ENCODE assay signal across 28 mouse cellular contexts in genomic region chr19:3893545-3894116, GRCm38 (mm10). TPM values are rescaled to one million over a fixed set of nuclear protein-coding genes. Genes with fewer than 3 reads are reported as not detected.
DNase-seq lines count a peak whose midpoint lies in the region; ATAC-seq and TF ChIP-seq lines count a peak whose summit lies in the region.
"Had no signal": no experiment of that assay in that cellular context is flagged by ENCODE, and none has a peak within 500 bp of the region (broad histone marks: within the 10 kb centered on the region; RNA-seq: fewer than 3 reads in every experiment).

No protein-coding gene starts in this region.

- no peaks in the 10 kb centered on the region for H3K27me3 ChIP-seq in heart, embryonic 15.5 days
- H3K27me3 ChIP-seq in liver, postnatal 0 days (ENCODE audit: insufficient read depth, low read length), result no peaks in the 10 kb centered on the region
- H3K27me3 ChIP-seq in limb, embryonic 10.5 days (ENCODE audit: low read depth, poor library complexity, severe bottlenecking), result no peaks in the 10 kb centered on the region
- H3K27me3 ChIP-seq: CH12.LX; embryonic facial prominence, embryonic 15.5 days; forebrain, embryonic 12.5 days; limb, embryonic 13.5 days; midbrain, embryonic 13.5 days had no signal

- H3K36me3 ChIP-seq in heart, embryonic 15.5 days, result peaks cover 59% of the 10 kb centered on the region
- peaks cover 91% of the 10 kb centered on the region for H3K36me3 ChIP-seq in liver, postnatal 0 days (replicated peaks; ENCODE audit: insufficient read depth, low read length)
- peaks cover 99% of the 10 kb centered on the region for H3K36me3 ChIP-seq in limb, embryonic 10.5 days

- DNase-seq in heart, adult 11 months, result peak; percentile 87
- DNase-seq in heart, postnatal 14 days, result no peak
- DNase-seq in heart, postnatal 36 days, result no peak
- no peak for DNase-seq in liver, postnatal 0 days
- DNase-seq in liver, result no peak
- DNase-seq in limb, embryonic 10.5 days (ENCODE audit: low spot score), result no peak
- DNase-seq: adrenal gland, adult 2 months; adrenal gland, postnatal 36 days; cerebellum, adult 8-10 months; cerebellum, postnatal 25 days; forebrain, postnatal 0 days; kidney, adult 2 months; kidney, postnatal 36 days; lung, embryonic 14.5 days; lung, postnatal 36 days; right cerebral cortex, postnatal 14 days had no signal

- peaks cover 19% of the 10 kb centered on the region for H3K4me1 ChIP-seq in heart, embryonic 15.5 days (replicated peaks)
- peaks cover 6% of the 10 kb centered on the region for H3K4me1 ChIP-seq in liver, postnatal 0 days (ENCODE audit: insufficient read depth)
- H3K4me1 ChIP-seq in limb, embryonic 10.5 days, result peaks cover 7% of the 10 kb centered on the region
- H3K4me1 ChIP-seq: embryonic facial prominence, embryonic 15.5 days; limb, embryonic 13.5 days had no signal

- TF ChIP-seq EP300 in liver, postnatal 0 days (IDR thresholded peaks at IDR 0.05; ENCODE audit: low read depth), result no peak

- no peak overlapping the region for H3K4me2 ChIP-seq in heart, embryonic 15.5 days
- no peak overlapping the region for H3K4me2 ChIP-seq in liver, postnatal 0 days (ENCODE audit: low read depth, low read length)
- H3K4me2 ChIP-seq: embryonic facial prominence, embryonic 15.5 days; forebrain, embryonic 12.5 days; hindbrain, embryonic 14.5 days; limb, embryonic 13.5 days; lung, embryonic 14.5 days; midbrain, embryonic 13.5 days had no signal

- WGBS in heart, embryonic 15.5 days, result 57% methylated on average over 4 of the region's 4 CpGs
- 68% methylated on average over 4 of the region's 4 CpGs for WGBS in liver, postnatal 0 days (ENCODE audit: insufficient replicate concordance)
- 89% methylated on average over 4 of the region's 4 CpGs for WGBS in limb, embryonic 10.5 days

- no peaks in the 10 kb centered on the region for H3K9me3 ChIP-seq in heart, embryonic 15.5 days (replicated peaks)
- H3K9me3 ChIP-seq in liver, postnatal 0 days (ENCODE audit: low read length), result no peaks in the 10 kb centered on the region
- no peaks in the 10 kb centered on the region for H3K9me3 ChIP-seq in limb, embryonic 10.5 days (replicated peaks)
- H3K9me3 ChIP-seq: embryonic facial prominence, embryonic 10.5 days; embryonic facial prominence, embryonic 15.5 days; forebrain, embryonic 12.5 days; limb, embryonic 13.5 days; midbrain, embryonic 13.5 days had no signal

- no peak overlapping the region for H3K4me3 ChIP-seq in heart, embryonic 15.5 days
- no peak overlapping the region for H3K4me3 ChIP-seq in liver, postnatal 0 days (ENCODE audit: low read depth, low read length)
- H3K4me3 ChIP-seq in limb, embryonic 10.5 days, result no peak overlapping the region
- H3K4me3 ChIP-seq: embryonic facial prominence, embryonic 10.5 days; embryonic facial prominence, embryonic 15.5 days; forebrain, embryonic 12.5 days; layer of hippocampus, adult 2 months; left cerebral cortex, adult 2 months; limb, embryonic 13.5 days; midbrain, embryonic 13.5 days had no signal

- peak overlapping the region; percentile 31; the same call in 1 of the 2 replicates for H3K27ac ChIP-seq in heart, embryonic 15.5 days
- 0 out of 2 replicates have a peak overlapping the region, but pooled peaks have one; percentile 29 for H3K27ac ChIP-seq in liver, postnatal 0 days (ENCODE audit: low read depth)
- H3K27ac ChIP-seq in limb, embryonic 10.5 days, result no peak overlapping the region
- H3K27ac ChIP-seq: embryonic facial prominence, embryonic 10.5 days; embryonic facial prominence, embryonic 15.5 days; forebrain, embryonic 12.5 days; left cerebral cortex, adult 2 months; limb, embryonic 13.5 days; liver, embryonic 14.5 days; midbrain, embryonic 13.5 days had no signal

- H3K9ac ChIP-seq in heart, embryonic 15.5 days, result no peak overlapping the region
- no peak overlapping the region for H3K9ac ChIP-seq in liver, postnatal 0 days (replicated peaks)
- H3K9ac ChIP-seq: embryonic facial prominence, embryonic 15.5 days; forebrain, embryonic 12.5 days; forebrain, postnatal 0 days; hindbrain, embryonic 14.5 days; limb, embryonic 13.5 days; liver, embryonic 14.5 days; lung, embryonic 14.5 days; midbrain, embryonic 13.5 days had no signal

- no peak for TF ChIP-seq CTCF in liver, postnatal 0 days (IDR thresholded peaks at IDR 0.05; ENCODE audit: low read depth)

- intact Hi-C loops in heart, postnatal 14 days (cut with DNase I), result no loop called here
- intact Hi-C loops in heart, postnatal 36 days (cut with DNase I), result no loop called here

- ATAC-seq in heart, embryonic 15.5 days (replicated peaks; ENCODE audit: insufficient number of reproducible peaks, insufficient read depth, low FRiP score, low read depth), result peak; percentile 63; the same call in 1 of the 2 replicates
- ATAC-seq in liver, postnatal 0 days, result no peak
- ATAC-seq: activated CD4-positive, CD25-positive, alpha-beta regulatory T cell, adult 4 months; forebrain, postnatal 0 days; midbrain, embryonic 13.5 days had no signal

RNA-seq across cellular contexts. Expression of gene Tcirg1, which starts 13.3 kb away (rescaled TPM):
- total RNA-seq in heart, postnatal 14 days (2021), result 10 to 100 TPM; 16.0 to 20.4 TPM
- polyA plus RNA-seq in heart, embryonic 15.5 days (2015; fragmentation: Nextera tagmentation; extraction: Ambion mirVana), result 24.9 and 39.6 TPM in 2 replicates
- 10 to 100 TPM in 1 of 2 experiments, 1 to 10 TPM in 1; 9.1 to 17.7 TPM for total RNA-seq in heart, postnatal 36 days (2021)
- polyA plus RNA-seq in liver, postnatal 0 days (2015; fragmentation: Nextera tagmentation; extraction: Ambion mirVana), result 28.1 and 29.7 TPM in 2 replicates
- polyA plus RNA-seq in limb, embryonic 10.5 days (2016; fragmentation: Nextera tagmentation; extraction: Ambion mirVana), result 27.9 and 39.4 TPM in 2 replicates

RNA-seq across cellular contexts. Expression of gene Ndufs8, which starts 18.9 kb away (rescaled TPM):
- total RNA-seq in heart, postnatal 14 days (2021), result 100 to 1,000 TPM; 438 to 441 TPM
- polyA plus RNA-seq in heart, embryonic 15.5 days (2015; fragmentation: Nextera tagmentation; extraction: Ambion mirVana), result 371 and 387 TPM in 2 replicates
- 100 to 1,000 TPM; 508 to 532 TPM for total RNA-seq in heart, postnatal 36 days (2021)
- 165 and 167 TPM in 2 replicates for polyA plus RNA-seq in liver, postnatal 0 days (2015; fragmentation: Nextera tagmentation; extraction: Ambion mirVana)
- 249 and 273 TPM in 2 replicates for polyA plus RNA-seq in limb, embryonic 10.5 days (2016; fragmentation: Nextera tagmentation; extraction: Ambion mirVana)

RNA-seq across cellular contexts. Expression of gene Aldh3b1, which starts 36.0 kb away (rescaled TPM):
- 1 to 10 TPM; 2.6 to 3.2 TPM for total RNA-seq in heart, postnatal 14 days (2021)
- polyA plus RNA-seq in heart, embryonic 15.5 days (2015; fragmentation: Nextera tagmentation; extraction: Ambion mirVana), result 1.6 and 4.0 TPM in 2 replicates
- total RNA-seq in heart, postnatal 36 days (2021), result 1 to 10 TPM; 1.5 to 1.6 TPM
- 9.5 TPM in 2 replicates for polyA plus RNA-seq in liver, postnatal 0 days (2015; fragmentation: Nextera tagmentation; extraction: Ambion mirVana)
- polyA plus RNA-seq in limb, embryonic 10.5 days (2016; fragmentation: Nextera tagmentation; extraction: Ambion mirVana), result 0.20 and 0.33 TPM in 2 replicates

RNA-seq across cellular contexts. Expression of gene Unc93b1, which starts 41.4 kb away (rescaled TPM):
- total RNA-seq in heart, postnatal 14 days (2021), result 10 to 100 TPM; 21.7 to 21.9 TPM
- polyA plus RNA-seq in heart, embryonic 15.5 days (2015; fragmentation: Nextera tagmentation; extraction: Ambion mirVana), result 15.0 and 21.8 TPM in 2 replicates
- total RNA-seq in heart, postnatal 36 days (2021), result 10 to 100 TPM; 16.9 to 20.6 TPM
- polyA plus RNA-seq in liver, postnatal 0 days (2015; fragmentation: Nextera tagmentation; extraction: Ambion mirVana), result 42.6 and 48.1 TPM in 2 replicates
- 5.4 and 6.7 TPM in 2 replicates for polyA plus RNA-seq in limb, embryonic 10.5 days (2016; fragmentation: Nextera tagmentation; extraction: Ambion mirVana)

RNA-seq across cellular contexts. Expression of gene Chka, which starts 42.1 kb away (rescaled TPM):
- total RNA-seq in heart, postnatal 14 days (2021), result 10 to 100 TPM; 15.1 to 15.7 TPM
- polyA plus RNA-seq in heart, embryonic 15.5 days (2015; fragmentation: Nextera tagmentation; extraction: Ambion mirVana), result 24.9 and 32.0 TPM in 2 replicates
- total RNA-seq in heart, postnatal 36 days (2021), result 10 to 100 TPM; 10.5 to 11.5 TPM
- polyA plus RNA-seq in liver, postnatal 0 days (2015; fragmentation: Nextera tagmentation; extraction: Ambion mirVana), result 24.8 and 48.6 TPM in 2 replicates
- 48.5 and 50.0 TPM in 2 replicates for polyA plus RNA-seq in limb, embryonic 10.5 days (2016; fragmentation: Nextera tagmentation; extraction: Ambion mirVana)
